Mouse (Mus musculus): Measurements from ENCODE around the gene C3ar1.

The C3ar1 gene

DNA sequence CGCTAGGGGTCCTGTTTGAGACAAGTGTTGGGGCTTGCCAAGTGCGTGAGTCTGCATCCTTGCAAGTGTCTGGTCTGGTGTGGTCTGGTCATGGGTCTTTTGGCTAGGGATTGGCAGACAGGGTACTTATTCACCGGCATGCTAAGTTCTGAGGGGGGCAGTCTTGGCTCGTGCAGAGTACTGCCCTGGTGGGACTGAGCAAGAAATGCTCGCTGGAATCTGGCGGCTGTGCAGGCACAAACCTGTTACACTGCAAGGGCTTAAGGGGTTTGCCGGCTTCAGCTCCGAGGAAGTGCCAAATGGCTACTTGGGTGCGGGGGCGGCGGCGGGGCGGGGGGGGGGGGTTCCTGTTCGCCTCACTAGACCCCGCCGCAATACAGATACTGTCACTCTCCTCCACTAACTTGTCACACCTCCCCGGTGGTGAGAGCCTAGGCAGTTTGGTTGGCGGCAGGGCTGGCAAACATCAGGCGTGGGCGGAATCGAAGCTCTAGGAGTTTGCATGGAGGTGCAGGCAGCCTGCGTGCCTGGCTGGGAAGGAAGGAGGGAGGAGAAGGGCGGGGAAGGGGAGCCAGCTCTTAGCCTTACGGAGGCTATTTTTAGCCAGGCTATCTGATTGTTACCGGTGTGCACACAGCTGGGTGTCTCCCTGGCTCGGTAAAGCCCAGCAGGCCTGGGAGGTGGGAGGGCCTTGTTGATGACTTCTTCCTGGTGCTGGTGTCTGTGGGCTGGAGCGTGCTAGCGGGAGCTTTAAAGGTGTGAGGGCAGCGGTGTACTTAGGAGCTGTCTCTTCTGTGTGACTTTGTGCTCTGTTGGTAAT is 29.8 kb downstream of the C3ar1 start:
- peak; percentile 72 for DNase-seq

- no peak for DNase-seq
Measured at GRCm38 (mm10) chr6:122825166-122825565, 30.8 kb downstream of the C3ar1 start.

GRCm38 (mm10) chr6:122824086-122824485 is 31.9 kb downstream of the C3ar1 start:
- DNase-seq = peak; percentile 45

DNA sequence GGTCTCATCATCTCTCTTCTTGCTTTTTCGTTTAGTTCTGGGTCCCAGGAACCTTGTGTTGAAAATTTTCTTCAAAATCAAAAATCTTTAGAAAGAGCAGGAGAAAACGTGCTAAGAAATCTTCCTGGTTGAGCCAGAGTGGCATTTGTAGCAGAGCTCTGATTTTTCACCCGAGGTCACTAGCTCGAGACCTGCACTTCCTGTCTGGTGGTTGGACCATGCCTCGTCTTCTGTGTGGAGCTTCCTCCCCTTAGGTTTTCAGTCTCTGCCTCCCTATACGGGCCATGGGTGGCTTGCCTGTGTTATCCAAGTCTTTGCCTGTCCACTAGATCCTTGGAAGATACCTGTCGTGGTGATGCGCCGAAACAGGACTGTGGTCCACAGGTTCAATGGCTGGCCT is 34.1 kb downstream of the C3ar1 start:
- no peak for DNase-seq

GRCm38 (mm10) chr6:122820799-122821650 is 34.9 kb downstream of the C3ar1 start:
- DNase-seq = peak; percentile 51

DNA sequence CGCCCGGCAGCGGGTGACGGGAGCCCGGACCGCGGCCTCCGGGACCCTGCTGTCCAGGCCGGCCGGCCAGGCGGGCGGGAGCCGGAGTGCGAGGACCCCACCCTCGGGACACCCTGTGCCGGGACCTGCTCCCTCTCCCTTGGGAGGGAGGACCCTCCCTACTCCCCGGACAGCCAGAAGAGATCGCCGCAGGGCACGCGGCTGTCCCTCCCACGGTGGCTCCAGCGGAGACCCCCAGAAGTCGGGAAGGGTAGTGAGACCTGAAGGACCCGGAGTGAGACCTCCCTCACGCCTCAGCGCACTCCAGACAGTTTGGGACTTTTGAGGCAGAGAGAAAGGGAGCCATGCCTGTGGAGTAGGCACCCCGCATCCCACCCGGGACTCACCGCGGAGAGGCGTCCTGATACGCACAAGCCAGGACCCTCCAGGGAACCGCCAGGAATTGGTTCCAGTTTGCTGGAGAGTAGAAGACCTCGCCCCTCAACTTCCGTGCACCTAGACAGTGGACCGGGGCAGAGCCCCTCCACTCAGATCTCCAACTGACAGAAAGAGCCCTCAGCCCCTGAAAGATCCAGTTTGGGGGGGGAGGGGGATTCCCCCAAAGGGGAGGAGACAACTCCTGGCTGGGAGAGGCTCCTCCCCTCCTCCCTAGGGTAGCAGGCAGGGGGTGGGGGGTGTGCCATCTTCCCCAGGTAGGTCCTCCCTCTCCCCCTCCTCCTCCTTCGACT is 35.7 kb downstream of the C3ar1 start:
- peak; percentile 38 for DNase-seq

- peak; percentile 72 for DNase-seq
Measured at GRCm38 (mm10) chr6:122819306-122820070, 36.5 kb downstream of the C3ar1 start, which contains the start of gene Foxj2. Foxj2 (plus strand) TSS chr6:122819914.

GRCm38 (mm10) chr6:122813640-122814039 is 42.3 kb downstream of the C3ar1 start:
- no peak for DNase-seq

- DNase-seq = no peak
Measured at GRCm38 (mm10) chr6:122812716-122813115, 43.2 kb downstream of the C3ar1 start.

DNA sequence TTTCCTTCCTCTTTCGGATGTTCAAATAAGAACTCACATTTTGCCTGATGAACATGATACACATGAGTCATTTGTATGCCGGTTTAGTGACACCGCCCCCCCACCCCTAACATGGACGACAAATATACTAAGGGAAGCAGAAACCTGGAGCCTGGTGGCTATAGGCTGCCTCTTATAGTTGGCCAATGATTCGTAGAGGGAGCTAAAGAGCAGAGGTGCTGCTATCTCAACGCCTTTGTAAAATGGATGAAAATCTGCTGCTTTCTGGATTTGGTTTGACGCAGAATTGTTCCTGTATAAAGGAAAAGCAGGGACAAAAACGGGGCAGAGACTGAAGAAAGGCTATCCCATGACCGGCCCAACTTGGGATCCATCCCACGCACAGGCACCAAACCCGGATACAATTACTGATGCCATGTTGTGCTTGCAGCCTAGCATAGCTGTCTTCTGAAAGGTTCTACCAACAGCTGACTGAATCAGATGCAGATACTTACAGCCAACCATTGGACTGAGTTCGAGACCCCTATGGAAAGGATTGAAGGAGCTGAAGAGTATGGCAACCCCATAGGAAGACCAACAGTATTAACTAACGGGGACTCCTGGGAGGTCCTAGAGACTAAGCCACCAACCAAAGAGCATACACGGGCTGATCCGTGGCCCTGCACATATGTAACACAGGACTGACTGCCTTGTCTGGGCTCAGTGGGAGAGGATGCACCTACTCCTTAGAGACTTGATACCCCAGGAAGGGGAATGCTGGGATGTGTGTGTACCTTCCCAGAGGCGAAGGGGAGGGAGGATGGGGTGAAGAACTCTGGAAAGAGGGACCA is 44.0 kb downstream of the C3ar1 start:
- peak; percentile 42 for DNase-seq

DNA sequence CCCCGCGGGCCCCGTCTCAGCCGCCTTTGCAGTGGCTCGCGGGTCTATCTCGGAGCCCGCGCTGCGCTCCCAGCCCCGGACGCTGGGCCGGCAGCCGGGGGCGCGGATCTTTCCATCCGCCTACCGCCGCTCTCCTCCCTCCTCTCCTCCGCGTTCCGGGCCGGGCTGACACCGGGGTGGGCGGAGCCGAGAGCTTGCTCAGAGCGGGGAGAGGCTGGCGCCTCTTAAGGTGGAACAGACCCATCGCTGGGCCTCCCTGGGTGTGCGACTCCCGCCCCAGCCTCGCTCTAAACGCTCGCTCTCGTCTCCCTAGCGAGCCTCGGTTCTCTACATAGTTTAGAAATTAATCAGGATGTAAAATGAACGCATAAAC is 44.7 kb downstream of the C3ar1 start:
- DNase-seq = peak; percentile 95

GRCm38 (mm10) chr6:122810615-122811279 is 45.2 kb downstream of the C3ar1 start:
- DNase-seq = peak; percentile 99

- no peak for DNase-seq
Measured at GRCm38 (mm10) chr6:122810022-122810614, 45.8 kb downstream of the C3ar1 start.

DNA sequence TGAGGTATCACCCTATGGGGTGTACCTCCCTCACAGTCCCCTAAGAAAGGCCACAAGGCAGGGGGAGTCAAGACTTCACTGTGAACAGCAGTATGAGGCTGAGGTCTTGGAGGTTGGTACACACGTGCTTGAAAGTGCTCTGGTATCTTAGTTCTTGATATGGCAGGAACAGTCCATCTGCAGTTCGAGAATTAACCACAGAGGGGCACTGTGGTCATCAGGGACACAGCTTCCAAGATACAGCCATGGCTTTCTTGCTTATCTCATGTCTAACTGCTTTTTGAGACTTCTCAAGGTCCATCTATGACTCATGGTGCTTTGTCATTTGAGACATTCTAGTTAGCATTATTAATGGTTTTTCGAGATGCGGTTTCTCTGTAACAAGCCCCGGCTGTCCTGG is 51.5 kb downstream of the C3ar1 start:
- peak; percentile 87 for DNase-seq

DNA sequence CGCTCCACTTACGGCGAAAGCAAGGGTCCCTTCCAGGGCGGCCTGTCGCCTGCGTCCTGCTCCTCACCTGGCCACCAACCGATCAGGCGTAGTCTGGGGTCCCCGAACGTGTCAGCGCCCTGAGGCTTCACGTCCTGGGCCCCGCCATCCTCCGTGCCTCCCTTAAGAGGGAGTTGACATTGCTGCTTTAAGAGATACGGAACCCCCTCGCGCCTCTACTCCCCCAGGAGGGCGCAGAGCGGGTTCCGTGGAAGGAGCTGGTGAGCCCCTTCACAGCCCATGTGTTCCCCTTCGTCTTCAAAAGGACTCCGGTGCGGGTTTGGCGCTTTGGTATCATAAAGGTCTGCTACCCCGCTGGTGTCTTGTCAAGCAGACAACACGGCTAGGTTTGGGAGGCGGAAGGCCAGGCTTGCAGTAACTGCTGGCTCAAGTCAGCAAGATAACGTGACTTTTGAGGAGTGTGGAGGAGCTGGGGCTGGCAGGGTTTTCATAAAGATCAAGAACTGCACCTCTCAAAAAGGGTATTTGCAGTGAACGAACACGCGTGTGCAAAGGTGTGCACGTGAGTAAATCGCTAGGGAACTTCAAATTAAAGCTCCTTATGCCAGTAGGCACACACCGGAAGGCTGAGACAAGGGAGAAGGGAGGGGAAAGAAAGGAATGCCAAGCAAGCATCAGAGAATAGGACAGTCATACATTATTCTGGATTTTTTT is 54.0 kb downstream of the C3ar1 start:
- DNase-seq = no peak

- DNase-seq = peak; percentile 39
Measured at GRCm38 (mm10) chr6:122801301-122801800, 54.6 kb downstream of the C3ar1 start, which contains the start of gene Slc2a3. Slc2a3 (minus strand) TSS chr6:122801640.

DNA sequence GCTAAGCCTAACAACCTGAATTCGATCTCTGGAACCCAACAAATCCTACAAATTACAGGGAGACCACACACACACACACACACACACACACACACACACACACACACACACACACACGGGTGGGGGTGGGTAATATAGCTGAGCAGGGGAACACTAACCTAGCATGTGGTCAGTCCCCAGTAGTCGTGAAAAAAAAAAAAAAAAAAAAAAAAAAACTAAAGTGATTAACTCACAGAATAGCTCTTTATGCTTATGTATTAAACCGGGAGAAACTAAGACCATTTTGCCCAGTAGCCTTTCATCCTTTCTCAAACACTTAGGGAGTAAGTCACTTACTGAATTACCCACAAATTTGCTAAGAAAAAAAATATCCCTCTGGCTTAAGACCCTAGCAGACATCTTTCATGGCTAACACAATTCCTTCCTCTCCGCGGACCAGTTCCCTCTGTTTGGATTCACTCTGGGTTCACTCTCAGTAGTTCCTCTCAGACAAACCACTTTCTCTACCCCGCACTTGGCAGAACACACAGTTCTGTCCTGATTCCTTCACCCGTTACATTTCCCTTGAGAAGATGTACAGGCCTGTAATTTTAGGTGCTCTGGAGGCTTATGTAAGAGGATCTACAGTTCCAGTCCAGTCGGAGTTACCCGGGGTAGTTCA is 55.2 kb downstream of the C3ar1 start:
- DNase-seq = no peak

Data from kidney, adult 9 months (tissue).